Mouse (Mus musculus): ENCODE measurements around the gene Gm1140. TPM values are rescaled to one million over a fixed set of nuclear protein-coding genes. Genes with fewer than 3 reads are reported as not detected.
"Not testable (repeated sequence)": the region's sequence is repeated elsewhere in the genome, so short reads cannot be mapped to it uniquely, and the experiment has no call there.

The Gm1140 gene
- not detected in 2 replicates for polyA plus RNA-seq (2015; fragmentation: Nextera tagmentation; extraction: Ambion mirVana)

DNA sequence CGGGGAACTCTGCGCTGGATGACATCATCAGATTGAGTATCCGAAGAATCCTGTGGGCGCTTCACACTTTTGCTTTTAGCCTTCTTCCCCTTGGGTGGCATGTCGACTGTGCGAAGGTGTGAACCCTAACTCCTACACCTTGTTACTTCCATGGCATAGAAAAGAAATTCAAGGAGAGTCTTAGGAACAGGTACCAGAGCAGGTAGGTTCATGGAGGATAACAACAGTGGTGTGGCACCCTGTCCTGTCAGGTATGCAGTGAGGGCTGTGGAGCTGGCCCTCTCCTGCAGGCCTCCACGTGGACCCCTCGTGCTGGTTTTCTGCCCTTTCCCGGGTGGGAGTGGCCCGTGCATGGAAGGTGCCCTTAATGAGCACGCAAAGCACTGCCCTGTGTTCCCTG is at the start of gene Gm1140:
Gm1140 (minus strand) TSS at position 101 of the 400 bp plus-strand sequence.
- ATAC-seq (ENCODE audit: insufficient number of reproducible peaks, low FRiP score, low TSS enrichment, low read depth); H3K4me2 ChIP-seq; H3K4me1 ChIP-seq; H3K9me3 ChIP-seq; H3K27ac ChIP-seq; H3K36me3 ChIP-seq; H3K4me3 ChIP-seq; H3K27me3 ChIP-seq; H3K9ac ChIP-seq: not testable (repeated sequence)
- WGBS, result 67% methylated on average over 4 of the region's 11 CpGs

GRCm38 (mm10) chrX:67695398-67695797 is 2.0 kb upstream of the Gm1140 start, which contains the start of gene Gm14692:
Gene Gm14692, plus strand, starts transcription at chrX:67695698.
- H3K4me2 ChIP-seq; H3K27ac ChIP-seq; H3K4me3 ChIP-seq; H3K27me3 ChIP-seq; H3K4me1 ChIP-seq; H3K36me3 ChIP-seq; ATAC-seq (ENCODE audit: insufficient number of reproducible peaks, low FRiP score, low TSS enrichment, low read depth); H3K9ac ChIP-seq; H3K9me3 ChIP-seq: not testable (repeated sequence)
- WGBS, result 90% methylated on average over 3 of the region's 10 CpGs

Other genes starting within 250 kb of the Gm1140 start
- not detected in 2 replicates for gene Gm14692, start 2.1 kb upstream of the Gm1140 start, polyA plus RNA-seq (2015; fragmentation: Nextera tagmentation; extraction: Ambion mirVana)
- not detected in 2 replicates for gene 4933436I01Rik, start 227.9 kb upstream of the Gm1140 start, polyA plus RNA-seq (2015; fragmentation: Nextera tagmentation; extraction: Ambion mirVana)

All from limb, embryonic 15.5 days (tissue).